Mouse (Mus musculus): ENCODE results near the gene Btk. TPM values are rescaled to one million over a fixed set of nuclear protein-coding genes. Genes with fewer than 3 reads are reported as not detected.

The Btk gene
- polyA plus RNA-seq, 1 experiment from 2014 or later: 0.28 TPM

- Histone ChIP-seq H3K9ac (replicated peaks) (no peak overlapping the region), H3K4me2 (replicated peaks) (no peak overlapping the region), H3K4me1 (no peaks in the 10 kb centered on the region), H3K27ac (replicated peaks) (no peak overlapping the region), H3K36me3 (no peaks in the 10 kb centered on the region), H3K4me3 (no peak overlapping the region), H3K27me3 (no peaks in the 10 kb centered on the region), H3K9me3 (no peaks in the 10 kb centered on the region)
- 84% methylated on average over 4 of the region's 4 CpGs for WGBS
- ATAC-seq (replicated peaks): no peak
Measured at GRCm38 (mm10) chrX:134525260-134525659, 58.1 kb downstream of the Btk start.

- H3K27me3 ChIP-seq: no peaks in the 10 kb centered on the region
- 73% methylated on average over 4 of the region's 4 CpGs for WGBS
- no peak overlapping the region for H3K4me3 ChIP-seq
- no peak overlapping the region for H3K27ac ChIP-seq (replicated peaks)
- H3K9ac ChIP-seq (replicated peaks): no peak overlapping the region
- H3K4me1 ChIP-seq: no peaks in the 10 kb centered on the region
- no peak overlapping the region for H3K4me2 ChIP-seq (replicated peaks)
- H3K36me3 ChIP-seq: no peaks in the 10 kb centered on the region
- no peaks in the 10 kb centered on the region for H3K9me3 ChIP-seq
- ATAC-seq (replicated peaks): no peak
Measured at GRCm38 (mm10) chrX:134523772-134524171, 59.6 kb downstream of the Btk start.

GRCm38 (mm10) chrX:134509473-134509872, 73.9 kb downstream of the Btk start:
- no peak overlapping the region for H3K27ac ChIP-seq (replicated peaks)
- no peaks in the 10 kb centered on the region for H3K9me3 ChIP-seq
- no peak for ATAC-seq (replicated peaks)
- H3K36me3 ChIP-seq: no peaks in the 10 kb centered on the region
- no peak overlapping the region for H3K4me2 ChIP-seq (replicated peaks)
- H3K27me3 ChIP-seq: no peaks in the 10 kb centered on the region
- no peak overlapping the region for H3K9ac ChIP-seq (replicated peaks)
- H3K4me1 ChIP-seq: no peaks in the 10 kb centered on the region
- WGBS: 29% methylated on average over 2 of the region's 2 CpGs
- no peak overlapping the region for H3K4me3 ChIP-seq

DNA sequence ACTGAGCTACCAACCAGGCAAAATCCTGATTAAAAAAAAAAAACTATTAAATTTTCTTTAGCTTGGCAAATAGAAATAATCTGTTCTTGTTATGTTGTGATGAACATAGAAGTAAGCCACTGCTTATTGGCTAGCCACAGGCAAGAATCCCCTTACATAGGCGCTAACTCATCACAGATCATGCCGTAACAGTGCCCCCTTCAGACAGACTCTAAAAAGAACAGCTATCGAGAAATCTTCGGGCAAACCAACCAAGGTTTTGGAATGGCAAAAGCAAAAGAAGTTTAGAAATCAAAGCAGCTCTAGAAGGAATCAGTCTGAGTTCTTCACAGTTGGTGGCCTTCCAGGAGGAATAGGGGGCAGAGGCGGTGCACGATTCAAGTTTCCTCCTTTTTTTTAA, 75.4 kb downstream of the Btk start:
- H3K27ac ChIP-seq (replicated peaks): no peak overlapping the region
- H3K9ac ChIP-seq (replicated peaks): no peak overlapping the region
- H3K4me1 ChIP-seq: no peaks in the 10 kb centered on the region
- no peak overlapping the region for H3K4me2 ChIP-seq (replicated peaks)
- H3K27me3 ChIP-seq: no peaks in the 10 kb centered on the region
- H3K9me3 ChIP-seq: no peaks in the 10 kb centered on the region
- no peak for ATAC-seq (replicated peaks)
- H3K36me3 ChIP-seq: no peaks in the 10 kb centered on the region
- WGBS: 71% methylated on average over 6 of the region's 6 CpGs
- no peak overlapping the region for H3K4me3 ChIP-seq

DNA sequence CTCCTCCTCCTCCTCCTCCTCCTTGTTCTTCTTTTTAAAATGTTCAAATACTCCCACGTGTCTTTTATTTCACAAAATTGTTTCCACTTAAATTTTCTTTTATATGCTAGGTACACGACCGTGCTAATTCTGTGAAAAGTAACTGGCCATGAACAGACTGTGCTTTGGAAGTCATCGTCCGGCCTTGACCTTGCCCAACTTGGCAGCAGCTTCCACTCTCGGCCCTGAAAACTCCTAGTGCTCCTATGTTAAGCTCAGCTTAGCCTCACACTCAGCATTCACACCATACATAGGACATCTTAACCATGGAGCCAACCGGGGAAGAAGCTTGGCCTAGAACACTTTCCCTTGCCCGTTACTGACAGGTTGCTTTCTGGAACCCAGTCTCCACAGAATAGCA, 82.7 kb downstream of the Btk start:
- Histone ChIP-seq H3K9ac (replicated peaks) (no peak overlapping the region), H3K9me3 (no peaks in the 10 kb centered on the region), H3K4me1 (no peaks in the 10 kb centered on the region), H3K4me3 (no peak overlapping the region), H3K36me3 (no peaks in the 10 kb centered on the region), H3K4me2 (replicated peaks) (no peak overlapping the region), H3K27me3 (no peaks in the 10 kb centered on the region), H3K27ac (replicated peaks) (no peak overlapping the region)
- 87% methylated on average over 8 of the region's 8 CpGs for WGBS
- no peak for ATAC-seq (replicated peaks)

Other genes with a start within 250 kb of the Btk start
- gene Drp2, start 179.0 kb downstream of the Btk start, polyA plus RNA-seq (2015; fragmentation: Nextera tagmentation; extraction: Ambion mirVana): 14.2 and 16.8 TPM in 2 replicates
- not detected in 2 replicates for gene Taf7l, start 107.1 kb downstream of the Btk start, polyA plus RNA-seq (2015; fragmentation: Nextera tagmentation; extraction: Ambion mirVana)
- gene Timm8a1, start 41.7 kb downstream of the Btk start, polyA plus RNA-seq (2015; fragmentation: Nextera tagmentation; extraction: Ambion mirVana): 46.8 and 46.9 TPM in 2 replicates
- gene Rpl36a, start 2.1 kb upstream of the Btk start, polyA plus RNA-seq (2015; fragmentation: Nextera tagmentation; extraction: Ambion mirVana): 220 and 235 TPM in 2 replicates
- 2.9 and 3.4 TPM in 2 replicates for gene Gla, start 17.6 kb upstream of the Btk start, polyA plus RNA-seq (2015; fragmentation: Nextera tagmentation; extraction: Ambion mirVana)
- 174 and 177 TPM in 2 replicates for gene Hnrnph2, start 17.6 kb upstream of the Btk start, polyA plus RNA-seq (2015; fragmentation: Nextera tagmentation; extraction: Ambion mirVana)
- 7.3 and 7.8 TPM in 2 replicates for gene Armcx4, start 102.9 kb upstream of the Btk start, polyA plus RNA-seq (2015; fragmentation: Nextera tagmentation; extraction: Ambion mirVana)
- gene Armcx1, start 134.4 kb upstream of the Btk start, polyA plus RNA-seq (2015; fragmentation: Nextera tagmentation; extraction: Ambion mirVana): 71.0 and 73.6 TPM in 2 replicates
- 30.2 and 33.2 TPM in 2 replicates for gene Armcx6, start 167.8 kb upstream of the Btk start, polyA plus RNA-seq (2015; fragmentation: Nextera tagmentation; extraction: Ambion mirVana)
- 77.1 and 80.7 TPM in 2 replicates for gene Armcx3, start 173.0 kb upstream of the Btk start, polyA plus RNA-seq (2015; fragmentation: Nextera tagmentation; extraction: Ambion mirVana)
- 70.6 and 75.7 TPM in 2 replicates for gene Armcx2, start 225.7 kb upstream of the Btk start, polyA plus RNA-seq (2015; fragmentation: Nextera tagmentation; extraction: Ambion mirVana)